Mouse (Mus musculus) large intestine, adult 2 months (tissue): ENCODE data around the gene Tom1l2. TPM values are rescaled to one million over a fixed set of nuclear protein-coding genes. Genes with fewer than 3 reads are reported as not detected.

Experiments used
- DNase-seq: peaks from one replicate; pipeline ENCODE4 v3.0.0-alpha.2; 2012; ENCODE audit warnings: low read depth, low spot score
- WGBS: fragments of 180-500 bp; shearing (Covaris S2); methylation state at CpG from one replicate; pipeline ENCODE4 v1.1.7; 2018; 5-methylcytosine and 5-hydroxymethylcytosine counted together
- polyA plus RNA-seq: library from polyadenylated mRNA; depleted of rRNA; stranded (reverse); fragments of >200 nt; gene quantifications from 2 replicates; pipeline ENCODE4 v1.2.3, GENCODE M21; 2012; rRNA removed

Gene Tom1l2
- polyA plus RNA-seq, result 41.5 and 67.3 TPM in 2 replicates

GRCm38 (mm10) chr11:60352559-60353411 is at the start of gene Tom1l2, which contains the start of gene Drc3:
Gene Tom1l2, minus strand, starts transcription at chr11:60352905.
Gene Drc3, plus strand, starts transcription at chr11:60353329.
- DNase-seq, result peak; percentile 100
- under 1% methylated on average over 57 of the region's 57 CpGs for WGBS

- 84% methylated on average over 2 of the region's 2 CpGs for WGBS
- no peak for DNase-seq
Measured at GRCm38 (mm10) chr11:60397172-60397571, 44.5 kb upstream of the Tom1l2 start.

GRCm38 (mm10) chr11:60396546-60396945 is 43.8 kb upstream of the Tom1l2 start:
- no peak for DNase-seq
- 58% methylated on average over 6 of the region's 6 CpGs for WGBS

- DNase-seq, result no peak
- WGBS, result 88% methylated on average over 6 of the region's 6 CpGs
Measured at GRCm38 (mm10) chr11:60391346-60391745, 38.6 kb upstream of the Tom1l2 start.

GRCm38 (mm10) chr11:60387944-60388343 is 35.2 kb upstream of the Tom1l2 start:
- DNase-seq, result peak; percentile 91
- 28% methylated on average over 2 of the region's 2 CpGs for WGBS

- no peak for DNase-seq
Measured at GRCm38 (mm10) chr11:60385946-60386345, 33.2 kb upstream of the Tom1l2 start.

GRCm38 (mm10) chr11:60384762-60385421 is 32.2 kb upstream of the Tom1l2 start:
- DNase-seq, result no peak
- WGBS, result 53% methylated on average over 16 of the region's 16 CpGs

More at GRCm38 (mm10) chr11:60385946-60386345, 33.2 kb upstream of the Tom1l2 start:
- WGBS, result 84% methylated on average over 5 of the region's 5 CpGs

GRCm38 (mm10) chr11:60383518-60383917 is 30.8 kb upstream of the Tom1l2 start:
- no peak for DNase-seq
- WGBS, result 87% methylated on average over 6 of the region's 6 CpGs

GRCm38 (mm10) chr11:60374481-60374880 is 21.8 kb upstream of the Tom1l2 start:
- 85% methylated on average over 6 of the region's 6 CpGs for WGBS
- DNase-seq, result no peak

GRCm38 (mm10) chr11:60370431-60370830 is 17.7 kb upstream of the Tom1l2 start:
- 83% methylated on average over 13 of the region's 13 CpGs for WGBS
- DNase-seq, result no peak

GRCm38 (mm10) chr11:60369448-60369847 is 16.7 kb upstream of the Tom1l2 start:
- DNase-seq, result no peak
- 58% methylated on average over 4 of the region's 4 CpGs for WGBS

- 30% methylated on average over 4 of the region's 4 CpGs for WGBS
- DNase-seq, result no peak
Measured at GRCm38 (mm10) chr11:60368909-60369308, 16.2 kb upstream of the Tom1l2 start.

- no peak for DNase-seq
- 64% methylated on average over 3 of the region's 3 CpGs for WGBS
Measured at GRCm38 (mm10) chr11:60367256-60367655, 14.6 kb upstream of the Tom1l2 start.

GRCm38 (mm10) chr11:60366239-60367019 is 13.7 kb upstream of the Tom1l2 start:
- WGBS, result 42% methylated on average over 16 of the region's 16 CpGs
- no peak for DNase-seq

GRCm38 (mm10) chr11:60360631-60361201 is 8.0 kb upstream of the Tom1l2 start:
- no peak for DNase-seq
- WGBS, result 36% methylated on average over 5 of the region's 5 CpGs

- WGBS, result 65% methylated on average over 1 of the region's 1 CpGs
- no peak for DNase-seq
Measured at GRCm38 (mm10) chr11:60359936-60360335, 7.2 kb upstream of the Tom1l2 start.

GRCm38 (mm10) chr11:60359138-60359537 is 6.4 kb upstream of the Tom1l2 start:
- DNase-seq, result no peak
- 59% methylated on average over 5 of the region's 5 CpGs for WGBS

- 73% methylated on average over 7 of the region's 7 CpGs for WGBS
- DNase-seq, result no peak
Measured at GRCm38 (mm10) chr11:60358548-60358947, 5.8 kb upstream of the Tom1l2 start.

- WGBS, result 59% methylated on average over 1 of the region's 1 CpGs
- no peak for DNase-seq
Measured at GRCm38 (mm10) chr11:60357116-60357515, 4.4 kb upstream of the Tom1l2 start.

- 34% methylated on average over 2 of the region's 2 CpGs for WGBS
- no peak for DNase-seq
Measured at GRCm38 (mm10) chr11:60355952-60356351, 3.2 kb upstream of the Tom1l2 start.
